Mouse (Mus musculus) midbrain, embryonic 11.5 days (tissue): ENCODE measurements around the gene Vmn2r94. TPM values are rescaled to one million over a fixed set of nuclear protein-coding genes. Genes with fewer than 3 reads are reported as not detected.

Source experiments
- ATAC-seq: fragments of 200-750 bp; cut with Nextera tagmentation; 2 replicates; pipeline ENCODE4 v1.8.0; 2017; ENCODE audit warnings: moderate TSS enrichment, moderate library complexity; ENCODE audit not compliant: low FRiP score
- DNase-seq: peaks from one replicate; pipeline ENCODE4 v3.0.0; 2015; ENCODE audit warnings: low spot score; ENCODE audit errors: missing footprints
- H3K27ac ChIP-seq: fragments of 300-500 bp; sonication (generic); 2 replicates; pipeline ENCODE4 v1.5.1; 2014; ENCODE audit warnings: low read depth, low read length
- H3K27me3 ChIP-seq: fragments of 300-500 bp; sonication (generic); 2 replicates; pipeline ENCODE4 v1.6.1; 2014; ENCODE audit warnings: mild to moderate bottlenecking, low read length, moderate library complexity, mixed read lengths; ENCODE audit not compliant: control insufficient read depth, insufficient read depth
- H3K36me3 ChIP-seq: fragments of 300-500 bp; sonication (generic); 2 replicates; pipeline ENCODE4 v1.6.1; 2014; ENCODE audit warnings: mild to moderate bottlenecking, low read length, moderate library complexity, mixed read lengths; ENCODE audit not compliant: control insufficient read depth, insufficient read depth
- H3K4me1 ChIP-seq: fragments of 300-500 bp; sonication (generic); 2 replicates; pipeline ENCODE4 v1.6.1; 2014; ENCODE audit warnings: low read length; ENCODE audit not compliant: control insufficient read depth, insufficient read depth
- H3K4me2 ChIP-seq: fragments of 300-500 bp; sonication (generic); 2 replicates; pipeline ENCODE4 v1.6.1; 2014; ENCODE audit warnings: mild to moderate bottlenecking, moderate library complexity
- H3K4me3 ChIP-seq: fragments of 300-500 bp; sonication (generic); 2 replicates; pipeline ENCODE4 v1.5.1; 2014; ENCODE audit warnings: low read depth, low read length
- H3K9ac ChIP-seq: fragments of 300-500 bp; sonication (generic); 2 replicates; pipeline ENCODE4 v1.6.1; 2014; ENCODE audit warnings: low read length
- H3K9me3 ChIP-seq: fragments of 300-500 bp; sonication (generic); 2 replicates; pipeline ENCODE4 v1.6.1; 2016; ENCODE audit warnings: low read length; ENCODE audit not compliant: control insufficient read depth
- WGBS: fragments of 180-500 bp; shearing (Covaris S2); extraction: QIAGEN DNeasy Blood & Tissue Kit; methylation state at CpG from one replicate; pipeline ENCODE4 v1.1.7; 2014; 5-methylcytosine and 5-hydroxymethylcytosine counted together
- polyA plus RNA-seq: library from polyadenylated mRNA; unstranded; fragments of >200 nt; fragmentation: Nextera tagmentation; extraction: Ambion mirVana; gene quantifications from 2 replicates; pipeline ENCODE4 v1.2.1, GENCODE M21; 2014

The Vmn2r94 gene
- not detected in 2 replicates for polyA plus RNA-seq

- ATAC-seq (no peak), DNase-seq (no peak)
- 58% methylated on average over 2 of the region's 2 CpGs for WGBS
- H3K4me2 ChIP-seq = no peak within 1 kb of the TSS
- no peak within 1 kb of the TSS for H3K27ac ChIP-seq
- H3K9me3 ChIP-seq = no peaks in the 10 kb centered on the region; the same call in 1 of the 2 replicates
- no peaks in the 10 kb centered on the region for H3K36me3 ChIP-seq
- no peak within 1 kb of the TSS for H3K9ac ChIP-seq
- H3K4me1 ChIP-seq = no peaks in the 10 kb centered on the region
- H3K27me3 ChIP-seq = no peaks in the 10 kb centered on the region
- no peak within 1 kb of the TSS for H3K4me3 ChIP-seq
Measured at GRCm38 (mm10) chr17:18277656-18278055, at the start of gene Vmn2r94. Gene Vmn2r94 (minus strand): TSS chr17:18277756.

GRCm38 (mm10) chr17:18323031-18323430, 45.5 kb upstream of the Vmn2r94 start:
- H3K9me3 ChIP-seq = peaks cover 2% of the 10 kb centered on the region; the same call in 1 of the 2 replicates
- H3K36me3 ChIP-seq = no peaks in the 10 kb centered on the region
- no peaks in the 10 kb centered on the region for H3K4me1 ChIP-seq
- H3K9ac ChIP-seq = no peak overlapping the region
- H3K4me2 ChIP-seq = no peak overlapping the region
- H3K27ac ChIP-seq = no peak overlapping the region
- no peak for ATAC-seq
- WGBS = 97% methylated on average over 2 of the region's 2 CpGs
- no peaks in the 10 kb centered on the region for H3K27me3 ChIP-seq
- no peak for DNase-seq
- H3K4me3 ChIP-seq = no peak overlapping the region

GRCm38 (mm10) chr17:18297799-18298198, 20.2 kb upstream of the Vmn2r94 start, which contains the start of gene Vmn2r93:
Gene Vmn2r93 (plus strand): TSS chr17:18298099.
- Histone ChIP-seq H3K4me1 (no peaks in the 10 kb centered on the region), H3K9me3 (no peaks in the 10 kb centered on the region; the same call in 1 of the 2 replicates), H3K27me3 (no peaks in the 10 kb centered on the region), H3K27ac (no peak within 1 kb of the TSS), H3K9ac (no peak within 1 kb of the TSS), H3K4me2 (no peak within 1 kb of the TSS), H3K4me3 (no peak within 1 kb of the TSS), H3K36me3 (no peaks in the 10 kb centered on the region)
- no peak for DNase-seq
- 52% methylated on average over 1 of the region's 1 CpGs for WGBS
- no peak for ATAC-seq

GRCm38 (mm10) chr17:18236931-18237330, 40.6 kb downstream of the Vmn2r94 start:
- Histone ChIP-seq H3K27ac (no peak overlapping the region), H3K4me2 (no peak overlapping the region), H3K4me1 (no peaks in the 10 kb centered on the region), H3K27me3 (no peaks in the 10 kb centered on the region), H3K36me3 (no peaks in the 10 kb centered on the region), H3K4me3 (no peak overlapping the region), H3K9me3 (peaks cover 2% of the 10 kb centered on the region; the same call in 1 of the 2 replicates), H3K9ac (no peak overlapping the region)
- ATAC-seq = no peak
- DNase-seq = no peak
- WGBS = 85% methylated on average over 13 of the region's 14 CpGs

GRCm38 (mm10) chr17:18231996-18232395, 45.6 kb downstream of the Vmn2r94 start:
- no peaks in the 10 kb centered on the region for H3K36me3 ChIP-seq
- peaks cover under 1% of the 10 kb centered on the region; the same call in 1 of the 2 replicates for H3K9me3 ChIP-seq
- no peak overlapping the region for H3K4me3 ChIP-seq
- no peak overlapping the region for H3K4me2 ChIP-seq
- no peak for ATAC-seq
- DNase-seq = no peak
- no peaks in the 10 kb centered on the region for H3K4me1 ChIP-seq
- WGBS = 68% methylated on average over 2 of the region's 2 CpGs
- no peak overlapping the region for H3K9ac ChIP-seq
- no peak overlapping the region for H3K27ac ChIP-seq
- no peaks in the 10 kb centered on the region for H3K27me3 ChIP-seq

- no peak overlapping the region for H3K4me3 ChIP-seq
- H3K4me2 ChIP-seq = no peak overlapping the region
- peaks cover 9% of the 10 kb centered on the region for H3K9me3 ChIP-seq
- H3K9ac ChIP-seq = no peak overlapping the region
- no peak overlapping the region for H3K27ac ChIP-seq
- ATAC-seq = no peak
- no peaks in the 10 kb centered on the region for H3K36me3 ChIP-seq
- DNase-seq = no peak
- no peaks in the 10 kb centered on the region for H3K27me3 ChIP-seq
- H3K4me1 ChIP-seq = no peaks in the 10 kb centered on the region
Measured at GRCm38 (mm10) chr17:18221300-18221699, 56.3 kb downstream of the Vmn2r94 start.

Other genes with a start within 250 kb of the Vmn2r94 start
- not detected in 2 replicates for gene Vmn2r124, start 228.3 kb downstream of the Vmn2r94 start, polyA plus RNA-seq
- gene Vmn2r91, start 192.7 kb downstream of the Vmn2r94 start, polyA plus RNA-seq = not detected in 2 replicates
- gene Vmn2r92, start 125.9 kb downstream of the Vmn2r94 start, polyA plus RNA-seq = not detected in 2 replicates
- not detected in 2 replicates for gene Vmn2r93, start 20.3 kb upstream of the Vmn2r94 start, polyA plus RNA-seq
- gene Vmn2r95, start 146.3 kb upstream of the Vmn2r94 start, polyA plus RNA-seq = not detected in 2 replicates